Mouse (Mus musculus) heart, adult 2 months (tissue): ENCODE results near the gene Nkiras2. TPM values are rescaled to one million over a fixed set of nuclear protein-coding genes. Genes with fewer than 3 reads are reported as not detected.
"Not testable (repeated sequence)": the region's sequence is repeated elsewhere in the genome, so short reads cannot be mapped to it uniquely, and the experiment has no call there.

Source experiments
- DNase-seq, 2 experiments: peaks; one replicate each; pipeline ENCODE4 v3.0.0; 2021
- H3K27ac ChIP-seq: fragments of 200-600 bp; 2 replicates; pipeline ENCODE4 v1.8.1; 2022
- H3K27me3 ChIP-seq: fragments of 200-500 bp; 2 replicates; pipeline ENCODE4 v1.6.1; 2012; ENCODE audit warnings: mild to moderate bottlenecking, low read length, inconsistent platforms, mixed read lengths; ENCODE audit not compliant: control insufficient read depth, insufficient read depth
- H3K36me3 ChIP-seq: fragments of 200-500 bp; 2 replicates; pipeline ENCODE4 v1.6.1; 2012; ENCODE audit warnings: low read length, inconsistent platforms; ENCODE audit not compliant: control insufficient read depth, insufficient read depth
- H3K4me1 ChIP-seq: fragments of 200-500 bp; 2 replicates; pipeline ENCODE4 v1.6.1; 2011; ENCODE audit warnings: low read length; ENCODE audit not compliant: control insufficient read depth, insufficient read depth
- H3K4me3 ChIP-seq: fragments of 200-600 bp; 2 replicates; pipeline ENCODE4 v1.8.1; 2022
- H3K79me2 ChIP-seq: fragments of 200-500 bp; replicated peaks from 2 replicates; pipeline ENCODE4 v1.6.1; 2012; ENCODE audit warnings: mild to moderate bottlenecking, inconsistent platforms, low read length, moderate library complexity, mixed read lengths; ENCODE audit not compliant: control insufficient read depth, insufficient read depth
- H3K9ac ChIP-seq: fragments of 200-500 bp; 2 replicates; pipeline ENCODE4 v1.6.1; 2012; ENCODE audit warnings: low read depth, mild to moderate bottlenecking, control low read depth, inconsistent platforms, low read length, mixed read lengths
- CTCF ChIP-seq: fragments of 200-600 bp; IDR thresholded peaks from 2 replicates; pipeline ENCODE4 v1.8.1; 2022; ENCODE audit warnings: antibody characterized with exemption, mild to moderate bottlenecking, moderate library complexity
- EP300 ChIP-seq: fragments of 200-500 bp; IDR thresholded peaks from 2 replicates; pipeline ENCODE4 v1.6.1; 2011; ENCODE audit warnings: low read depth, low read length, control low read depth; ENCODE audit not compliant: insufficient read depth
- POLR2A ChIP-seq: fragments of 200-500 bp; IDR thresholded peaks from 2 replicates; pipeline ENCODE4 v1.6.1; 2011; ENCODE audit warnings: mild to moderate bottlenecking, low read depth, low read length, control low read depth; ENCODE audit not compliant: insufficient read depth
- WGBS: fragments of 180-500 bp; shearing (Covaris S2); methylation state at CpG from one replicate; pipeline ENCODE4 v1.1.7; 2018; 5-methylcytosine and 5-hydroxymethylcytosine counted together
- intact Hi-C: fragments of 180-260 bp; cut with DNase I; formaldehyde crosslinking; loops from one replicate; pipeline ENCODE4 v1.15.1; 2025
- polyA plus RNA-seq: library from polyadenylated mRNA; depleted of rRNA; stranded (reverse); fragments of >200 nt; gene quantifications from 2 replicates; pipeline ENCODE4 v1.2.3, GENCODE M21; 2012; rRNA removed
- total RNA-seq, 2 experiments: library from RNA; stranded (reverse); gene quantifications; 2 replicates each; pipeline ENCODE4 v1.2.3; 2021

The Nkiras2 gene
- total and polyA plus RNA-seq, 3 experiments = 49.5 to 91.2 (median 50.3) TPM

DNA sequence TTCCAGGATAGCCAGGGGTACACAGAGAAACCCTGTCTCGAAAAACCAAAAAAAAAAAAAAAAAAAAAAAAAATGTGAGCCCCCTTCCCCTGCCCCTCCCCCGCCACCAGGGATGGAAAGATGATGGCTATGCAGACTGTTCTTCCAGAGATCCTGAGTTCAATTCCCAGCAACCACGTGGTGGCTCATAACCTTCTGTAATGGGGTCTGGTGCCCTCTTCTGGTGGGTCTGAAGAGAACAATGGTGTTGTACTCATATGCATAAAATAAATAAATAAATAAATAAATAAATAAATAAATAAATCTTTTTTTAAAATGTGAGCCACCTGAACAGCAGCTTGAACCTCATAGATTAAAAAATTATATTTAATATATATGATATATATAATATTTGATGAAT lies 36.5 kb downstream of the Nkiras2 start:
- H3K36me3 ChIP-seq, intact Hi-C loops, H3K79me2 ChIP-seq, H3K27ac ChIP-seq, H3K27me3 ChIP-seq, DNase-seq, H3K4me1 ChIP-seq, H3K9ac ChIP-seq, H3K4me3 ChIP-seq: not testable (repeated sequence)
- peak; percentile 33 for TF ChIP-seq CTCF
- 60% methylated on average over 3 of the region's 3 CpGs for WGBS

DNA sequence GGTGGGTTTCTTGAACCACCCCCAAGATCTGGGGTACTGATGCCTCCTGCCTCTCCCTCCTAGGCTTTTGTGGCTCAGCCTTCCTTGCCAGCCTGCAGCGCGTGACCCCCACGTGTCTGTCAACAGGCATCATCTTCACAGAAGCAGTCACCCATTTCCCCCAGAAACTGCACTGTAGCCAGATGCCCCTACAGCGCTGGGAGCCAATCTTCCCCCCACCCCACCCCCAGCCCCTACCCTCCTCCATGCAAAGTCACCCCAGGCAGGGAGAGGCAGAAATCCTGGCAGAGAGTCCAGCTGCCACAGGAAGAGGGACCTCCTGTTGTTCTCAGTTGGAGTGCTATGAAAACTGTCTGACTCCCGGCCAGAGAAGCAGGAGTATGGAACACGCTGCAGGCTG lies 37.4 kb downstream of the Nkiras2 start:
- no peak overlapping the region for H3K27ac ChIP-seq
- H3K4me3 ChIP-seq = no peak overlapping the region
- DNase-seq = no peak
- 14% methylated on average over 6 of the region's 6 CpGs for WGBS
- H3K9ac ChIP-seq = no peak overlapping the region
- H3K36me3 ChIP-seq = no peaks in the 10 kb centered on the region
- no peaks in the 10 kb centered on the region for H3K79me2 ChIP-seq
- no peaks in the 10 kb centered on the region; the same call in 1 of the 2 replicates for H3K27me3 ChIP-seq
- TF ChIP-seq EP300 (no peak), CTCF (no peak)
- H3K4me1 ChIP-seq = no peaks in the 10 kb centered on the region
- intact Hi-C loops = no loop called here

DNA sequence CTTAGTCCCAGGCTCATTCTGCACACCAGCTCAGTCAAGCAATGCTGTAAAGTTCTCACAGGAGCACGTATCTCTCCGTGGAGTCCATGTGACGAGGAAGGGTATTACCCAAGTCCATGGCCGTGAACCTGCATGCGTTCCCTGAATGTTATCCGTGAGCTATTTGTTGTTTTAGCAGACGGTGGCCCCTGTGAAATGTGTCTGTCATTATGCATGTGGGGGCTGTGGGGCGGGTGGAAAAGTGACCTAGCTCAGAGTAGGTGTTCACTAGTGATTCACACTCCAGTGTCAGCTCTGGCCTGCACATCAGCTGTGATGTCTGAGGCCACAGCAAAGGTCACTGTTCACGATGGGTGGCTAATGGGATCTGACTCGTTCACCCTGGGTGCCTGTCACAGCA lies 40.8 kb downstream of the Nkiras2 start:
- intact Hi-C loops = no loop called here
- WGBS = 74% methylated on average over 10 of the region's 10 CpGs
- H3K4me3 ChIP-seq = no peak overlapping the region

DNA sequence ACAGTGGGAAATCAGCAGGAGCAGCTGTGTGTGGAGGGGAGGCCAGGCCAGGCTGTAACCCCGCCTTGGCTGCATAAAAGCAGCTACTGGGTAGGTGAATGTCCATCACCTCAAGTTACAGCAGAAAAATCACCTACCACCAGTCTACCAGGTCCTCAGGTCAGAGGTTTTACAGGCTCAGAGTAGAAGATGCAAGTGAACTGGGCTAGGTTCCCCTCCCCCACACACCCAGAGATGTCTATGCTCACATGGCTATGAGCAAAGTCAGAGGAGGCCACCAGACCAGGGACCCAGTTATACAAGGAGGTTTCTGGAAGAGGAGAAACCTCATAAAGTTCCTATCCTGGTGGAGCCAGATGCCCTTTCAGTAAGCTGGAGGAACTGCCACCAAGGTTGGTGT lies 52.0 kb downstream of the Nkiras2 start:
- DNase-seq = no peak
- WGBS = 83% methylated on average over 1 of the region's 1 CpGs
- H3K4me1 ChIP-seq = peaks cover 5% of the 10 kb centered on the region
- no peak overlapping the region for H3K27ac ChIP-seq
- H3K27me3 ChIP-seq = no peaks in the 10 kb centered on the region
- H3K9ac ChIP-seq = no peak overlapping the region
- H3K4me3 ChIP-seq = no peak overlapping the region
- H3K36me3 ChIP-seq = no peaks in the 10 kb centered on the region
- intact Hi-C loops = no loop called here
- TF ChIP-seq POLR2A (no peak), EP300 (no peak), CTCF (no peak)
- H3K79me2 ChIP-seq = no peaks in the 10 kb centered on the region

More for the DNA sequence above, 40.8 kb downstream of the Nkiras2 start:
- Histone ChIP-seq H3K79me2 (no peaks in the 10 kb centered on the region), H3K4me1 (no peaks in the 10 kb centered on the region), H3K36me3 (no peaks in the 10 kb centered on the region), H3K27me3 (no peaks in the 10 kb centered on the region), H3K9ac (no peak overlapping the region), H3K27ac (no peak overlapping the region)
- no peak for DNase-seq
- TF ChIP-seq POLR2A = no peak
- no peak for TF ChIP-seq EP300
- TF ChIP-seq CTCF = no peak

DNA sequence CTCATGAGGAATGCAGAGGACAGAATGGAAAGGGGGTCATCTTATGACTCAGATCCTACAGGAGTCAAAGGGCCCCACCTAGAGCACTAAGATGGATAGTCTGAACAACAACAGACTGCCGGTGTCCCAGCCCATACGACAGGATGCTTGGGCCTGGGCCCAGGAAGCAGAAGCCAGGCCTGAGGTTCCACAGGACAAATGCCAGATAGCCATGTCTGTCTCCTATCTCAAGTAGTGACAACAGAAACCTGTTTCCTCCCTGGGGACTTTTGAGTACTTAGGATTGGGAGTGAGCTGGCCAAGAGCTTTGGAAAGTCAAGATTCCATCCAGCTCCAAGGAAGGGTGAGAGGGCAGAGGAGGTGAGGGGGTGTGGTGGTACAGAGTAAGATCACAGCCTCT lies 52.9 kb downstream of the Nkiras2 start:
- peak; percentile 38 to 56 for DNase-seq
- TF ChIP-seq POLR2A (no peak), CTCF (no peak), EP300 (no peak)
- 5% methylated on average over 2 of the region's 2 CpGs for WGBS
- no peaks in the 10 kb centered on the region for H3K27me3 ChIP-seq
- H3K36me3 ChIP-seq = no peaks in the 10 kb centered on the region
- no peaks in the 10 kb centered on the region for H3K79me2 ChIP-seq
- intact Hi-C loops = no loop called here
- peaks cover 5% of the 10 kb centered on the region for H3K4me1 ChIP-seq
- no peak overlapping the region for H3K4me3 ChIP-seq
- no peak overlapping the region for H3K9ac ChIP-seq
- H3K27ac ChIP-seq = no peak overlapping the region

DNA sequence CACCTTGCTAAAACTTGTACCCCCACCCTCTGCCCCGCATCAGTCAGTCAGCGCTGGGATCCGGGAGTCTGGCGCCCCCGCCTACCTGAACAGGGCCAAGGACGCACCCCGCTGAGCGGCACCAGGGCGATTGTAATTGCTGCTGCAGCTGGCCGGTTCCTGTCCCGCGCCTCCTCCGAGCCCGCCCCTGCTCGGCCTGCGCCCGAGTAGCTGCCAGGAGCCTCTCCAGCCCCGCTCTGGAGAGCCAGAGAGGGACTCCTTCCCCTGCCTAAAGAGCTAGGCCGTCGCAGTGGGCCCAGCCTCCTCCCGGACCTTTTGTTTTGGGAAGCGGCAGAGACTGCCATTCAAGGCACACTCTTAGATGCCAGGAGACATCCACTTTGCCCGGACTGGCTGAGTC lies 54.1 kb downstream of the Nkiras2 start:
- peaks cover 5% of the 10 kb centered on the region for H3K4me1 ChIP-seq
- no peaks in the 10 kb centered on the region for H3K79me2 ChIP-seq
- TF ChIP-seq POLR2A (no peak), CTCF (no peak), EP300 (no peak)
- 4% methylated on average over 23 of the region's 23 CpGs for WGBS
- intact Hi-C loops = no loop called here
- H3K27me3 ChIP-seq = no peaks in the 10 kb centered on the region
- peak overlapping the region; percentile 25; the same call in 1 of the 2 replicates for H3K9ac ChIP-seq
- peak overlapping the region; percentile 16; the same call in 1 of the 2 replicates for H3K4me3 ChIP-seq
- DNase-seq = peak; percentile 71 to 73
- no peaks in the 10 kb centered on the region for H3K36me3 ChIP-seq
- H3K27ac ChIP-seq = peak overlapping the region; percentile 45

Other genes starting within 250 kb of the Nkiras2 start
- gene Jup, start 221.5 kb upstream of the Nkiras2 start, total RNA-seq = 100 to 1,000 TPM; 234 to 237 TPM
- 317 and 318 TPM in 2 replicates for gene Jup, start 221.5 kb upstream of the Nkiras2 start, polyA plus RNA-seq
- 10 to 100 TPM; 13.4 to 16.8 TPM for gene P3h4, start 204.4 kb upstream of the Nkiras2 start, total RNA-seq
- 29.7 and 35.6 TPM in 2 replicates for gene P3h4, start 204.4 kb upstream of the Nkiras2 start, polyA plus RNA-seq
- 1 to 10 TPM; 7.4 to 7.5 TPM for gene Fkbp10, start 203.5 kb upstream of the Nkiras2 start, total RNA-seq
- 24.8 and 35.6 TPM in 2 replicates for gene Fkbp10, start 203.5 kb upstream of the Nkiras2 start, polyA plus RNA-seq
- gene Nt5c3b, start 177.4 kb upstream of the Nkiras2 start, total RNA-seq = 10 to 100 TPM; 23.5 to 24.1 TPM
- 44.0 and 63.3 TPM in 2 replicates for gene Nt5c3b, start 177.4 kb upstream of the Nkiras2 start, polyA plus RNA-seq
- 1 to 10 TPM in 1 of 2 experiments, under 1 TPM in 1; 0.50 to 1.0 TPM for gene Klhl10, start 177.3 kb upstream of the Nkiras2 start, total RNA-seq
- gene Klhl10, start 177.3 kb upstream of the Nkiras2 start, polyA plus RNA-seq = 0.86 and 1.8 TPM in 2 replicates
- 1 to 10 TPM; 7.2 to 8.0 TPM for gene Klhl11, start 146.5 kb upstream of the Nkiras2 start, total RNA-seq
- 3.1 and 4.4 TPM in 2 replicates for gene Klhl11, start 146.5 kb upstream of the Nkiras2 start, polyA plus RNA-seq
- gene Acly, start 91.2 kb upstream of the Nkiras2 start, total RNA-seq = 10 to 100 TPM; 25.5 to 34.6 TPM
- 66.5 and 74.7 TPM in 2 replicates for gene Acly, start 91.2 kb upstream of the Nkiras2 start, polyA plus RNA-seq
- under 1 TPM in 1 of 2 experiments, not detected in 1; 0.18 TPM for gene Ttc25, start 73.6 kb upstream of the Nkiras2 start, total RNA-seq
- gene Ttc25, start 73.6 kb upstream of the Nkiras2 start, polyA plus RNA-seq = 0.18 and 0.37 TPM in 2 replicates
- gene Cnp, start 44.3 kb upstream of the Nkiras2 start, total RNA-seq = 1 to 10 TPM; 5.6 to 7.6 TPM
- 9.5 and 11.4 TPM in 2 replicates for gene Cnp, start 44.3 kb upstream of the Nkiras2 start, polyA plus RNA-seq
- gene Dnajc7, start 924 bp downstream of the Nkiras2 start, total RNA-seq = 100 to 1,000 TPM; 107 to 121 TPM
- 46.1 and 77.8 TPM in 2 replicates for gene Dnajc7, start 924 bp downstream of the Nkiras2 start, polyA plus RNA-seq
- under 1 TPM; 0.34 to 0.48 TPM for gene Zfp385c, start 73.2 kb downstream of the Nkiras2 start, total RNA-seq
- 0.59 and 0.61 TPM in 2 replicates for gene Zfp385c, start 73.2 kb downstream of the Nkiras2 start, polyA plus RNA-seq
- under 1 TPM; 0.55 to 0.70 TPM for gene Dhx58, start 85.0 kb downstream of the Nkiras2 start, total RNA-seq
- 2.8 and 3.0 TPM in 2 replicates for gene Dhx58, start 85.0 kb downstream of the Nkiras2 start, polyA plus RNA-seq
- gene Kat2a, start 93.2 kb downstream of the Nkiras2 start, total RNA-seq = 10 to 100 TPM; 13.1 to 14.0 TPM
- 18.9 and 21.7 TPM in 2 replicates for gene Kat2a, start 93.2 kb downstream of the Nkiras2 start, polyA plus RNA-seq
- not detected for gene Hspb9, start 94.6 kb downstream of the Nkiras2 start, total RNA-seq
- gene Hspb9, start 94.6 kb downstream of the Nkiras2 start, polyA plus RNA-seq = 0.50 and 0.62 TPM in 2 replicates
- 10 to 100 TPM; 53.0 to 56.3 TPM for gene Rab5c, start 119.0 kb downstream of the Nkiras2 start, total RNA-seq
- 69.3 and 97.8 TPM in 2 replicates for gene Rab5c, start 119.0 kb downstream of the Nkiras2 start, polyA plus RNA-seq
- gene Kcnh4, start 140.7 kb downstream of the Nkiras2 start, total RNA-seq = not detected
- 0.04 TPM in 1 of 2 replicates, not detected in the other for gene Kcnh4, start 140.7 kb downstream of the Nkiras2 start, polyA plus RNA-seq
- gene Hcrt, start 143.7 kb downstream of the Nkiras2 start, total RNA-seq = not detected
- not detected in 2 replicates for gene Hcrt, start 143.7 kb downstream of the Nkiras2 start, polyA plus RNA-seq
- 10 to 100 TPM; 10.1 to 11.6 TPM for gene Ghdc, start 151.7 kb downstream of the Nkiras2 start, total RNA-seq
- gene Ghdc, start 151.7 kb downstream of the Nkiras2 start, polyA plus RNA-seq = 11.2 and 12.8 TPM in 2 replicates
- 10 to 100 TPM; 58.6 to 65.2 TPM for gene Stat5b, start 231.5 kb downstream of the Nkiras2 start, total RNA-seq
- gene Stat5b, start 231.5 kb downstream of the Nkiras2 start, polyA plus RNA-seq = 35.4 and 50.7 TPM in 2 replicates
- gene Stat5a, start 240.1 kb downstream of the Nkiras2 start, total RNA-seq = 10 to 100 TPM; 20.3 to 22.3 TPM
- gene Stat5a, start 240.1 kb downstream of the Nkiras2 start, polyA plus RNA-seq = 24.3 and 26.6 TPM in 2 replicates